Mouse (Mus musculus) forebrain, postnatal 0 days (tissue): Measurements from ENCODE around the gene Neurod6. TPM values are rescaled to one million over a fixed set of nuclear protein-coding genes. Genes with fewer than 3 reads are reported as not detected.

Source experiments
- ATAC-seq: fragments of 200-750 bp; cut with Nextera tagmentation; 2 replicates; pipeline ENCODE4 v1.8.0; 2017; ENCODE audit warnings: mild to moderate bottlenecking, moderate library complexity
- DNase-seq: peaks from one replicate; pipeline ENCODE4 v3.0.0-alpha.2; 2015
- H3K27ac ChIP-seq: fragments of 300-500 bp; sonication (generic); 2 replicates; pipeline ENCODE4 v1.5.1; 2014; ENCODE audit warnings: low read depth, mild to moderate bottlenecking, antibody characterized with exemption, low read length, moderate library complexity, mixed read lengths
- H3K27me3 ChIP-seq: fragments of 300-500 bp; sonication (generic); 2 replicates; pipeline ENCODE4 v1.6.1; 2014; ENCODE audit warnings: mild to moderate bottlenecking, low read length, mixed read lengths; ENCODE audit not compliant: insufficient read depth
- H3K36me3 ChIP-seq: fragments of 300-500 bp; sonication (generic); 2 replicates; pipeline ENCODE4 v1.6.1; 2014; ENCODE audit warnings: mild to moderate bottlenecking, moderate library complexity; ENCODE audit not compliant: insufficient read depth
- H3K4me1 ChIP-seq: fragments of 300-500 bp; sonication (generic); 2 replicates; pipeline ENCODE4 v1.6.1; 2014; ENCODE audit warnings: antibody characterized with exemption; ENCODE audit not compliant: insufficient read depth
- H3K4me2 ChIP-seq: fragments of 300-500 bp; sonication (generic); 2 replicates; pipeline ENCODE4 v1.6.1; 2014; ENCODE audit warnings: low read depth, mild to moderate bottlenecking, moderate library complexity
- H3K4me3 ChIP-seq: fragments of 300-500 bp; sonication (generic); 2 replicates; pipeline ENCODE4 v1.5.1; 2014; ENCODE audit warnings: low read depth, low read length, mixed read lengths
- H3K9ac ChIP-seq: fragments of 300-500 bp; sonication (generic); 2 replicates; pipeline ENCODE4 v1.6.1; 2014; ENCODE audit warnings: mild to moderate bottlenecking
- H3K9me3 ChIP-seq: fragments of 300-500 bp; sonication (generic); 2 replicates; pipeline ENCODE4 v1.6.1; 2016; ENCODE audit warnings: low read length
- CTCF ChIP-seq: sonication (generic); IDR thresholded peaks from 2 replicates; pipeline ENCODE4 v1.5.1; 2016; ENCODE audit warnings: antibody characterized with exemption, control low read depth, low read depth
- WGBS: fragments of 180-500 bp; shearing (Covaris S2); extraction: QIAGEN DNeasy Blood & Tissue Kit; methylation state at CpG from one replicate; pipeline ENCODE4 v1.1.7; 2014; 5-methylcytosine and 5-hydroxymethylcytosine counted together
- polyA plus RNA-seq: library from polyadenylated mRNA; unstranded; fragments of >200 nt; fragmentation: Nextera tagmentation; extraction: Ambion mirVana; gene quantifications from 2 replicates; pipeline ENCODE4 v1.2.1, GENCODE M21; 2015
- total RNA-seq: library from RNA; depleted of rRNA; stranded (reverse); fragments of >200 nt; gene quantifications from 2 replicates; pipeline ENCODE4 v1.2.3, GENCODE M21; 2014; rRNA removed

Neurod6 gene
- total and polyA plus RNA-seq, 2 experiments from 2014 or later: 189 to 238 TPM

DNA sequence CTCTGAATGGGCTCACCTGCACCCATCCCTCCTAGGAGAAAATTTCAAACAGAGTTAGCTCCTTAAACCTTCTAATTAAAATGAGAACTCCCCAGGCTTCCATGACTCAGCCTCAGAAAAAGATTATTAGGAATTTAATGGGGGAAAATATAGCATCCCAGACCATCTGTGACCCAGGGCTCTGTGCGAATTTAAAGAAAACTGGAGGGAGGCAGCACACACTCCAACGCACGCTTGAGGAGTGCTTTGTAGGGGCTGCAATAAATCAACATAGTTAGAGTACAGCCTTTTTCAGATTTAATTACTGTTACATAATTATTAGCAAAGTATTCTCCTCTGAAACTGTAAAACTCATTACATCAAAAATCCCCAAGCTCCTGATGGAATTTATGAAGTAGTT lies 32.2 kb downstream of the Neurod6 start:
- DNase-seq: no peak
- TF ChIP-seq CTCF: no peak
- no peak overlapping the region for H3K4me2 ChIP-seq
- no peaks in the 10 kb centered on the region for H3K9me3 ChIP-seq
- H3K27me3 ChIP-seq: no peaks in the 10 kb centered on the region
- peak overlapping the region; percentile 45; the same call in 1 of the 2 replicates for H3K27ac ChIP-seq
- H3K4me1 ChIP-seq: peaks cover 4% of the 10 kb centered on the region; the same call in 1 of the 2 replicates
- ATAC-seq: no peak
- no peaks in the 10 kb centered on the region for H3K36me3 ChIP-seq
- no peak overlapping the region for H3K9ac ChIP-seq
- 48% methylated on average over 3 of the region's 3 CpGs for WGBS
- no peak overlapping the region for H3K4me3 ChIP-seq

DNA sequence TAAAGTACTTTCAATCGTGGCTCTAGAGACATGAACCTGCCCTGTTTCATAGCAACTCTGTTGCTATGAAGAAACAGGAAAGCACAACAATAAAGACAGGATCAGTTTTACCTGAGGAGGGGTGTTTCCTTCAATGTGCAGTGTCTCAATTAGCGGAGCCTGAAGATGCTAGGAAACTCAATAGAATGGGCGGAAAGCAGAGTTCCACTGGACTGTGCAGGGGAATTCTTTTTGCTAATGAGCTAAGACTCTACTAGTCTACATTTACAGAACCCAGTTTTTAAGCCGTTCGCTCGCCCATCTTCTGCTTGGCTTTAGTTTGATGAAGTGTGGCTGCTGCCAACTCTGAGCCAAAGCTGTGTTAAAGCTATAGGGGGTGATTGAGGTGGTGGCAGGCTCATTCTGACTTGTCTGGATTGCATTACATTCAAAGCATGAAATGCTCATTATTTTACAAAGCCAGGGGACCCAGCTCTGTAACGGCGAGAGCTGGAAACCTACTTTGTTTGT lies 33.2 kb downstream of the Neurod6 start:
- Histone ChIP-seq H3K36me3 (no peaks in the 10 kb centered on the region), H3K27me3 (no peaks in the 10 kb centered on the region), H3K9me3 (no peaks in the 10 kb centered on the region), H3K27ac (peak overlapping the region; percentile 85), H3K4me2 (no peak overlapping the region), H3K4me3 (no peak overlapping the region), H3K9ac (no peak overlapping the region), H3K4me1 (peaks cover 4% of the 10 kb centered on the region; the same call in 1 of the 2 replicates)
- ATAC-seq: peak; percentile 44
- peak; percentile 46 for DNase-seq
- no peak for TF ChIP-seq CTCF
- 20% methylated on average over 8 of the region's 8 CpGs for WGBS

GRCm38 (mm10) chr6:55646824-55647560 lies 34.1 kb downstream of the Neurod6 start:
- peak; percentile 81 for ATAC-seq
- peaks cover 4% of the 10 kb centered on the region; the same call in 1 of the 2 replicates for H3K4me1 ChIP-seq
- H3K9me3 ChIP-seq: no peaks in the 10 kb centered on the region
- TF ChIP-seq CTCF: no peak
- DNase-seq: peak; percentile 69
- peak overlapping the region; percentile 85 for H3K27ac ChIP-seq
- WGBS: 34% methylated on average over 9 of the region's 9 CpGs
- no peak overlapping the region for H3K9ac ChIP-seq
- no peaks in the 10 kb centered on the region for H3K36me3 ChIP-seq
- H3K4me2 ChIP-seq: no peak overlapping the region
- no peaks in the 10 kb centered on the region for H3K27me3 ChIP-seq
- H3K4me3 ChIP-seq: no peak overlapping the region

DNA sequence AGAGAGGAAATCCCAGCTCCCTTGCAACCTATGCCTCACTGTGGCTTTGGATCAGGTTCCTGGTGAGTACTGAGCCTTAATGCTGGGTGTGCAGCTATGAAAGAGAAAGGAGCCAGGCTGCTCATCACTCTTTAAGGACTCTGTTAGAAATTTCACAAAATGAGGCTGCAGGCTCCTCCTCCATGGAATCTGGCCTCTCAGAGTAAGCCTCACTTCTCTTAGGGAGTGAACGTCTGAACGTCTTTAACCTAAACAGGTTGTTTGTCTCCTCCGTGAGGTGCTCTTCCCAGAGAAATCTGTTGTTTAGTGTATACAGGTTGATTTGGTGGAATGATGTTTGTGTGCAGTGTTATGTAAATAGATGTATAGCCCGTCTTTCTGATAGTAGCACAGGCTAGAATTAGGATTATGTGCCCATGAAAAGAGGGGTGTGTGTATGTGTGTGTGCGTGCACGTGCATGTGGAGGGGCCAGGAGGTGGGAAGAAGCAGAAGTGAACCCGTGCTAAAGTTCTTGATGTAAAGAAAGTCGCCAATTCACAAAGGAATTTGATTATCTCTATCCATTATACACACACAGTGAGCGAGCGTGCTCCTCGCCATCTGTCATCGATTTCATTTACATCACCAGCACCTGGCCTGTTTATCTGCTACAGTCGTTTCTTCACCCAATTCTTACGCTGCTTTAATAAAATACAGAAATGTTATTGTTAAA lies 34.8 kb downstream of the Neurod6 start:
- 45% methylated on average over 14 of the region's 14 CpGs for WGBS
- 0 out of 2 replicates have a peak overlapping the region, but pooled peaks have one; percentile 10 for H3K4me2 ChIP-seq
- no peaks in the 10 kb centered on the region for H3K9me3 ChIP-seq
- peaks cover 4% of the 10 kb centered on the region; the same call in 1 of the 2 replicates for H3K4me1 ChIP-seq
- no peaks in the 10 kb centered on the region for H3K36me3 ChIP-seq
- peak overlapping the region; percentile 85 for H3K27ac ChIP-seq
- H3K9ac ChIP-seq: no peak overlapping the region
- no peak for TF ChIP-seq CTCF
- no peak overlapping the region for H3K4me3 ChIP-seq
- no peaks in the 10 kb centered on the region for H3K27me3 ChIP-seq
- ATAC-seq: peak; percentile 21
- DNase-seq: peak; percentile 49

GRCm38 (mm10) chr6:55634662-55635061 lies 46.4 kb downstream of the Neurod6 start:
- H3K4me2 ChIP-seq: no peak overlapping the region
- H3K4me3 ChIP-seq: no peak overlapping the region
- H3K4me1 ChIP-seq: no peaks in the 10 kb centered on the region
- no peak for TF ChIP-seq CTCF
- ATAC-seq (no peak), DNase-seq (no peak)
- no peaks in the 10 kb centered on the region for H3K9me3 ChIP-seq
- H3K27me3 ChIP-seq: no peaks in the 10 kb centered on the region
- no peak overlapping the region for H3K9ac ChIP-seq
- 74% methylated on average over 1 of the region's 1 CpGs for WGBS
- H3K36me3 ChIP-seq: no peaks in the 10 kb centered on the region
- H3K27ac ChIP-seq: no peak overlapping the region

Other genes starting within 250 kb of the Neurod6 start
- 91.8 and 120 TPM in 2 replicates for gene Adcyap1r1, start 229.3 kb downstream of the Neurod6 start, total RNA-seq
- 30.3 and 43.4 TPM in 2 replicates for gene Adcyap1r1, start 229.3 kb downstream of the Neurod6 start, polyA plus RNA-seq
- 0.81 and 1.8 TPM in 2 replicates for gene Itprid1, start 155.6 kb upstream of the Neurod6 start, total RNA-seq
- gene Itprid1, start 155.6 kb upstream of the Neurod6 start, polyA plus RNA-seq: 0.36 and 0.79 TPM in 2 replicates